Mouse (Mus musculus): ENCODE measurements around the gene Ugt2a2.
"Not testable (repeated sequence)": the region's sequence is repeated elsewhere in the genome, so short reads cannot be mapped to it uniquely, and the experiment has no call there.

The Ugt2a2 gene

DNA sequence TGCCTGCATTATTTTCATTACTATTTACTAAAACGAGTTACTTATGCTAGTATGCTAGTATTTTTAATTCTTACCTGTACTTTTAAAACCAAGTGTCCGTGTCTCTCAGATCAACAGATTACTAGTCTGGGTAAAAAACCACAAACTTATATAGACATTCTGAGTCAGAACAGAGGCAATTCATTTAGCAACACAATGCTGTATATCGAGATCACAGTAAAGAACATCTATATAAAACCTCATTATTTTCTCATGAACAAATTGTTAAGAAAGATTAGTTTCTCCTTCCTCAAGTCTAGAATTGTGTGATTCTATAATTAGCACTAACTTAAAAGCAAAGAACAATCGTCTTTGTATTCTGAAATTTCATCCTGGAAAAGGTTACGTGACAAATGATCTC lies at the start of gene Ugt2a2:
Gene Ugt2a2, minus strand, starts transcription at position 101 of the 400 bp plus-strand sequence.
- DNase-seq (ENCODE audit: low spot score in 2 of 2): no peak

DNA sequence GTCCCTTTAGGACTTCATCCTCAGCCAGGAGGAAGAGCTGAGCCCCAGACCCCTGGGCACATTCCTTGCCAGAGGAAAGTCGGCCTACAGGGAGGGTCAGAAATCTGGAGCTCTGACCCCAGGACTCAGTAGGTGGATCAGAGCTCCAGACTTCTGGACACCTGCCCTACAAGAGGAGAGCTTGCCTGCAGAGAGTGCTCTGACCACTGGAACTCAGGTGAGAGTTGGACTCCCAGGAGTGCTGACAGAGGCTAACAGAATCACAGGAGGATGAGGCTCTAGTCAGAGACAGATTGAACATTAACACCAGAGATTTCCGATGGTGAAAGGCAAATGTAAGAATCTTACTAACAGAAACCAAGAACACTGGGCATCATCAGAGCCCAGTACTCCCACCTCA lies 41.5 kb upstream of the Ugt2a2 start:
- not testable (repeated sequence) for DNase-seq (ENCODE audit: low spot score in 2 of 2)

- DNase-seq (ENCODE audit: low spot score in 2 of 2): no peak
Measured at GRCm38 (mm10) chr5:87505776-87506458, 23.9 kb upstream of the Ugt2a2 start.

DNA sequence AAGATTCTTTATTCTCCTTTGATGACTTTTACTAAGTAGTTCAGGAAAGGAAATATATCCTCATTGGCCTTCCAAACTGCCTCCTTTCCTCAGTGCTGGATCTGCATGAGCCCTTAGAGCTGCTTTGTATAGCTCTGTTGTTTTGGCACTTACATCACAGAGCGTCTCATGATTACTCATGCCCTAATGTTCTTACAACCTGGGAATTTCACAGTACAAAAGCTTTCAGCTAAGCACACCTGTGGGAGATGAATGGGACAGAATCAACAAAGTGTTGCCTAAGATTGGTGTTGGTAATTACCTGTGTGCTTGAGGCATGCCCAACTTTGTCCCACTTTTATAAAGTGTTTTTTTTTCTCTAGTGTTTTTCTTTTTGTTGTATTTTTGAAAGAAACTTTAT lies 20.6 kb upstream of the Ugt2a2 start:
- no peak for DNase-seq (ENCODE audit: low spot score in 2 of 2)

DNA sequence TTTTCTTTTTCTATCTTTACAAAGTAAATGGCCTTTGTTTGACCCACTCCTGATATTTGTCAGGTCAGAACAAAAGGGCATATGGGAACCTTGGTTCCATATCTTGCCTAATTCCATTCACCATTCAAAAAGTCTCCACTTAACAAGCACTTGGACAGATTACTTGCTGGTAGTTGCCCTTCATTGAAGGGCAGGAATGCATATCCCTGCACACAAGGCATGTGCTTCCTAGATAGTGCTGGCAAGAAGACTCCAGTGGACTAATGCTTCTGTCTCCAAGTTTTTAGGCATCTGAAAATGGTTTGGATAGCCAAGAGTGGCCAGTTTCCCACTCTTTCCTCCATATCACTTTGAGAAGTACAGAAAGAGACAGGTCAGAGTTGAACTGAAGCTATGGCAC lies 17.3 kb upstream of the Ugt2a2 start:
- no peak for DNase-seq (ENCODE audit: low spot score in 2 of 2)

DNA sequence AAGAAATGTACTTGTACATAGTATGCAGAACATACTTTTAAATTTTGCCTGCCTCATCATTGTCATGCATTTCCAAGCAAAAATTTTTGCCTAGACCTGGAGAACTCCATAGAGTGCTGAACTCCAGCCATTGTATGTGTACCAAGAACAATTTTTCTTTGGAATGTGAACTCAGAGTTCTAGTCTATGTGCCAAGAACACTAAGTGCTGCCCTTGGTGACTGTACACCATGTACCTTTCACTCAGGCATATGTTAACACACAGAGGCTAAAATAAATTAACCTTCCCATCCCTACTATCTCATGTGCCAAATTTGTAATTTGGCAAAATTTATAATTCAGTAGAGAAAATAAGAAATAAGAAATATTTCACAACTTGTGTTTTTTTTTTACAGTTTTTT lies 16.9 kb upstream of the Ugt2a2 start:
- no peak for DNase-seq (ENCODE audit: low spot score in 2 of 2)

GRCm38 (mm10) chr5:87490771-87491170 lies 8.7 kb upstream of the Ugt2a2 start, which contains the start of gene Ugt2a1:
Ugt2a1 (minus strand) TSS chr5:87490871.
- DNase-seq (ENCODE audit: low spot score in 2 of 2): no peak

DNA sequence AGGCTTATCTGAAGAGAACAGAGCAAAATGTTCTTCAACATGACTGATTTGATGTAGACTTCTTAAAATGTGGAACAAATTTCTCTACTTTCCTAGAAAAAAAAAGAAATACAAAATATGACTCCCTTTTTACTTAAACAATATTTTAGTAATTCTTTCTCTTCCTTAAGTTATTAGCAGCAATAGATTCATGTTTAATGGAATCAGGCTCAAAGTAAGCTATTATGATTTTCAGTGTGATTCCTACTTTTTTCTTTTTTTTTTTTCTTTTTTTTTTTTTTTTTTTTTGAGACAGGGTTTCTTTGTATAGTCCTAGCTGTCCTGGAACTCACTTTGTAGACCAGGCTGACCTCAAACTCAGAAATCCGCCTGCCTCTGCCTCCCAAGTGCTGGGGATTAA lies 4.6 kb upstream of the Ugt2a2 start, which contains the start of gene Gm43638:
Gene Gm43638, minus strand, starts transcription at position 101 of the 400 bp plus-strand sequence.
- not testable (repeated sequence) for DNase-seq (ENCODE audit: low spot score in 2 of 2)

DNA sequence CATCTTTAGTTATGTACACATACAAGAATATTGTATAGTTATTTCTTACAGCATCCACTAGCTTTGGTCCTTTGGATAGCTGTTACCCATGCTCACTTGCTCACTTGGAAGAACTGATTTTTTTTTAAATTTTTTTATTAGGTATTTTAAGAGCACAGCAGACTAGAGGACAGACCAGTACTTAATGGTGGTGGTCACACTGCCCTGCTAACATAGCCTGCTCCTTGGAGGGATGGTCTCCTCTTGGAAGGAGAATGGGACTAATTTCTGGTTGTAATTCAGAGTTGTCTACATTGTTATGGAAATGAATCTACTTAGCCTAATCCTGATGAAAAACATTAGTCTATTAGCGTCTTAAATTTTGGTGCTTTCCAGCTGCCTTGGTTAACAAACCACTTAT lies 23.2 kb downstream of the Ugt2a2 start:
- DNase-seq (ENCODE audit: low spot score in 2 of 2): no peak

GRCm38 (mm10) chr5:87457701-87458100 lies 24.4 kb downstream of the Ugt2a2 start:
- no peak for DNase-seq (ENCODE audit: low spot score in 2 of 2)

DNA sequence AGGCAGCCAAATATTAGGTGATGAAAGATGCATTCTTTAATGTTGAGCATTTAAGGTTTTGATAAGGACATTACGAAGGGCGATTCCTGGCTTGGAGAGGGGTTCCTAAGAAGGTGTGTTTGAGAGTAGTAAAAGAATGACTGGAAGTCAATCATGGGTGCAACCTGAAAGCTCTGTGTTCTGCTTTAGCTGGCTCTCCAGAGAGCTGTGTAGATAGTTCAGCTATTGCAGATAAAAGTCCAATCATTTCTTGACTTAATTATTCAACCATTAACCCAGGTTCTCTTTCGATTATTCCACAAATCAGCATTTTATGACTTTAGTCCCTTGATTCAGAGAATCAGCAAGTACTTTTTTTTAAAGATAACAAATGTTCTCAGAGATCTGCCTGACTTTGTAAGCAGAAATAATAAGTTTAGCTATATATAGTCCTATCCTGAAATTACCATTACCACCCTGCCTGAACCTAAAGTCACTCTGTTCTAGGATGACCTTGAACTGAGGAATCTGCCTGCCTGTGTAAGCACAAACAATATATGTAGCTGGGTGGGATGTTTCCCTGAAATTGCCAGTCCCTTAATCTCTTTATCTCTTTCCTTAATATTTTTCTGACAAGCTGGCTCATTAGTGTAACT lies 25.7 kb downstream of the Ugt2a2 start:
- DNase-seq (ENCODE audit: low spot score in 2 of 2): no peak

GRCm38 (mm10) chr5:87455519-87455918 lies 26.5 kb downstream of the Ugt2a2 start:
- DNase-seq (ENCODE audit: low spot score in 2 of 2): no peak

DNA sequence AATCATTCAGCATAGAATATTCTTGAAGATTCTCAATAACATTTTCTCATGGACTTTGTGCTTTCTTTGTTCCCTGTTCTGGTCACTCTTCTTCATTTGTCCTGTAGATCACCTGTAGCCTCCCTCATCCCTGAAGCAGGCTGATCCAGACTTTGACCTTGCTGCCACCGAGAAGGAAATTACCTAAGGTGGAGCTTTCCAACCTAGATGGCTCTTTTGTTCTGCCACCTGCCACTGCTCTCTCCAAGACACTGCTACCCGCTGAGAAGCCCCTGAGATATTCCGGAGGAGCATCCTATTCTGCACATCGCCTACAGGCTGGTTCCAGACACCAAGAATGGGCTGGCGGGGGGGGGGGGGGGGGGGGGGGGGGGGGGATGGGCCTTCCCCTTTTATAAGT lies 29.5 kb downstream of the Ugt2a2 start:
- DNase-seq (ENCODE audit: low spot score in 2 of 2): not testable (repeated sequence)

DNA sequence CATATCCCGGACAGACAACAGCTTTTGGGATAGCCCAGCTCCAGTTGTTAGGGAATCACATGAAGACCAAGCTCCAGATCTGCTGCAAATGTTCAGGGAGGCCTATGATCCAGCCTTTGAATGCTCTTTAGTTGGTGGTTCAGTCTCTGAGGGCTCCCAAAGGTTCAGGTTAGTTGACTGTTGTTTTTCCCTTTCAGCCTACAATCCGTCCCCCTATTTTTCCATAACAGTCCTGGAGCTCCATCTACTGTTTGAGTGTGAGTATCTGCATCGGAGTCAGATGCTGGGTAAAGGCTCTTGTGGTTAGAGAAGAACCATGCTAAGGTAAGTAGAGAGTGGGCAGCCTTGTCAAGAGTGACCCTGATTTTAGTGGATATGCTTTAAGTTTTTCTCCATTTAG lies 45.8 kb downstream of the Ugt2a2 start:
- peak in 1 of 2 experiments; percentile 2 for DNase-seq (ENCODE audit: low spot score in 2 of 2)

DNA sequence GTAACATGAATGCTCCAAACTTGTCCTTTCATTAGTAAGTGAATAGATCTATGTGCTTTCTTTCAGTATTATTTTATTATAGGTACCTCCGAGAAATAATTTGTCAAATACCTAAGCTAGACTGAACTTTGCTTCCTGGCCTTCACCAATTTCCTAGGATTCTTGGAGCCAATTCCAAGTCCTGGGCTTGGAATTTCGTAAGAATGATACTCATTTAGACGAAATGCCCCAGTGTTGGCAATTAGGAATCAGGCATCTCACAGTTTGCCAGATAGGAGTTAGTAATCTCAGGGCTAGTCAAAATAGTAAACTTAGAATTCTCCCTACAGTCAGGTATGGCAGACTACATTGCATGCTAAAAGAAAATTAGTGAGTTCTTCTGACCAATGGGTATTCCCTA lies 56.4 kb downstream of the Ugt2a2 start:
- DNase-seq (ENCODE audit: low spot score in 2 of 2): no peak

DNA sequence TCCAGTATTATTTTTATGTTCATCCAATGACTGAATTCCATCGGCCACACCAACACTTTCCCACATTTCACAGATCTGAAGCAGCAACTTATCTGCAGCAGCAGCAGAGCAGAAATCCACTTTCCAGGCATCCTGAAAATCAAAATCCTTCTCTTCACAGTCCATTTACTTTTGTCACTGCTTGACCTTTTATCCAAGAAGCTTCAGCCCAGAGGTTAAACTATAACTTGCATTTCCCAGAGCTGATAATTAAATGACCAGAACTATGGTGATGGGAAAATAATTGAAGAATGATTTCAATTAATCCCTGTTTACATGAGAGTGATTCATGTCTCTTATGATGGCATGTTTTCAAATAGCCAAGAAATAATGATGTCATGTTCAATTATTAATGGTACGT lies 58.0 kb downstream of the Ugt2a2 start, which contains the start of gene Ugt2b38:
Gene Ugt2b38, minus strand, starts transcription at position 163 of the 400 bp plus-strand sequence.
- DNase-seq (ENCODE audit: low spot score in 2 of 2): not testable (repeated sequence)

Measured in urinary bladder, postnatal 36 days (tissue).